Mouse (Mus musculus): ENCODE measurements around the gene Gm4907. TPM values are rescaled to one million over a fixed set of nuclear protein-coding genes. Genes with fewer than 3 reads are reported as not detected.
"Not testable (repeated sequence)": the region's sequence is repeated elsewhere in the genome, so short reads cannot be mapped to it uniquely, and the experiment has no call there.

The Gm4907 gene
- polyA plus RNA-seq (2021): 0.05 TPM

- DNase-seq (ENCODE audit: low read depth, low spot score); ATAC-seq; CTCF ChIA-PET; H3K27me3 ChIP-seq; POLR2A ChIA-PET; in situ Hi-C loops (cut with MboI; ENCODE audit: low pct_unique_long_range_greater_than_20kb): not testable (repeated sequence)
Measured at GRCm38 (mm10) chrX:23882253-23882652, at the start of gene Gm4907. Gm4907 (plus strand) TSS chrX:23882553.

GRCm38 (mm10) chrX:23833784-23834183, 48.6 kb upstream of the Gm4907 start:
- CTCF ChIA-PET; POLR2A ChIA-PET; DNase-seq (ENCODE audit: low read depth, low spot score); H3K27me3 ChIP-seq; in situ Hi-C loops (cut with MboI; ENCODE audit: low pct_unique_long_range_greater_than_20kb); ATAC-seq: not testable (repeated sequence)

GRCm38 (mm10) chrX:23840921-23841320, 41.4 kb upstream of the Gm4907 start:
- POLR2A ChIA-PET: no interaction called here
- in situ Hi-C loops (cut with MboI; ENCODE audit: low pct_unique_long_range_greater_than_20kb): no loop called here

GRCm38 (mm10) chrX:23954161-23954560, 71.8 kb downstream of the Gm4907 start:
- peaks cover 16% of the 10 kb centered on the region for H3K27me3 ChIP-seq
- in situ Hi-C loops (cut with MboI; ENCODE audit: low pct_unique_long_range_greater_than_20kb): no loop called here
- ATAC-seq (no peak), DNase-seq (ENCODE audit: low read depth, low spot score) (no peak)
- ChIA-PET POLR2A (no interaction called here), CTCF (no interaction called here)
- no peak for TF ChIP-seq CTCF (IDR thresholded peaks at IDR 0.05)

More at GRCm38 (mm10) chrX:23840921-23841320, 41.4 kb upstream of the Gm4907 start:
- CTCF ChIA-PET: no interaction called here
- ATAC-seq (no peak), DNase-seq (ENCODE audit: low read depth, low spot score) (no peak)
- H3K27me3 ChIP-seq: no peaks in the 10 kb centered on the region
- no peak for TF ChIP-seq CTCF (IDR thresholded peaks at IDR 0.05)

Other genes starting within 250 kb of the Gm4907 start
- gene Wdr44, start 189.5 kb upstream of the Gm4907 start, polyA plus RNA-seq (2021): 8.9 TPM
- gene Gm4985, start 76.4 kb downstream of the Gm4907 start, polyA plus RNA-seq (2021): not detected

Measured in Patski (cell line).